Mouse (Mus musculus) ovary, postnatal 10 days (tissue): Measurements from ENCODE around the gene Arel1.

Experiments used
- DNase-seq: peaks from one replicate; pipeline ENCODE4 v3.0.0; 2022; ENCODE audit warnings: low spot score

Arel1 gene

GRCm38 (mm10) chr12:84970428-84971096, at the start of gene Arel1, which contains the start of gene Fcf1:
Gene Arel1 (minus strand): TSS chr12:84970900.
Gene Fcf1 (plus strand): TSS chr12:84970897.
- DNase-seq = peak; percentile 59

- DNase-seq = no peak
Observed at GRCm38 (mm10) chr12:85012185-85012584, 41.5 kb upstream of the Arel1 start.

GRCm38 (mm10) chr12:85010541-85010940, 39.8 kb upstream of the Arel1 start:
- no peak for DNase-seq

- no peak for DNase-seq
Observed at GRCm38 (mm10) chr12:85009776-85010175, 39.1 kb upstream of the Arel1 start.

- DNase-seq = no peak
Observed at GRCm38 (mm10) chr12:85007021-85007420, 36.3 kb upstream of the Arel1 start.

- DNase-seq = no peak
Observed at GRCm38 (mm10) chr12:85006206-85006605, 35.5 kb upstream of the Arel1 start.

GRCm38 (mm10) chr12:84999053-84999452, 28.4 kb upstream of the Arel1 start:
- DNase-seq = no peak

GRCm38 (mm10) chr12:84996501-84997398, 26.1 kb upstream of the Arel1 start:
- peak; percentile 17 for DNase-seq

GRCm38 (mm10) chr12:84996083-84996496, 25.4 kb upstream of the Arel1 start, which contains the start of gene Ylpm1:
Gene Ylpm1 (plus strand): TSS chr12:84996321.
- DNase-seq = peak; percentile 96

- DNase-seq = no peak
Observed at GRCm38 (mm10) chr12:84995112-84995761, 24.5 kb upstream of the Arel1 start.

- DNase-seq = no peak
Observed at GRCm38 (mm10) chr12:84989456-84989855, 18.8 kb upstream of the Arel1 start.

- DNase-seq = no peak
Observed at GRCm38 (mm10) chr12:84979264-84979862, 8.7 kb upstream of the Arel1 start.

- no peak for DNase-seq
Observed at GRCm38 (mm10) chr12:84969656-84970427, 858 bp downstream of the Arel1 start.

GRCm38 (mm10) chr12:84968831-84969655, 1.7 kb downstream of the Arel1 start:
- no peak for DNase-seq

- no peak for DNase-seq
Observed at GRCm38 (mm10) chr12:84962606-84963005, 8.1 kb downstream of the Arel1 start.

GRCm38 (mm10) chr12:84958794-84959356, 11.8 kb downstream of the Arel1 start:
- no peak for DNase-seq

- no peak for DNase-seq
Observed at GRCm38 (mm10) chr12:84956317-84956716, 14.4 kb downstream of the Arel1 start.

- no peak for DNase-seq
Observed at GRCm38 (mm10) chr12:84952351-84952750, 18.3 kb downstream of the Arel1 start.

- DNase-seq = no peak
Observed at GRCm38 (mm10) chr12:84951531-84951930, 19.2 kb downstream of the Arel1 start.

GRCm38 (mm10) chr12:84950763-84951162, 19.9 kb downstream of the Arel1 start:
- no peak for DNase-seq
